Mouse (Mus musculus) spleen, embryonic (tissue): ENCODE measurements at regions not wholly inside any gene's neighbourhood (a gene's known extent, or its start where the extent isn't known, plus 50 kb on each side); places are given as distances from the start of the nearest gene placed in this dataset.

ENCODE experiments used
- CTCF ChIA-PET: fragments of 350-600 bp; sonication (Branson Sonifier 250); formaldehyde crosslinking; loops from one replicate; lab custom pipeline; 2022; lab: Charles Lee

- CTCF ChIA-PET: interaction anchor here (0.7 kb wide), 1 partner anchor 72 kb away, joined by 3 read pairs; no protein-coding TSS in a partner anchor
Measured at GRCm38 (mm10) chr9:118404867-118405266, 73.1 kb upstream of the Eomes start.

GRCm38 (mm10) chr9:118405926-118406518 lies 72.0 kb upstream of the Eomes start:
- CTCF ChIA-PET: interaction anchor here (0.7 kb wide), 1 partner anchor 71 kb away, joined by 3 read pairs; no protein-coding TSS in a partner anchor

GRCm38 (mm10) chr9:118416032-118416431 lies 62.0 kb upstream of the Eomes start:
- CTCF ChIA-PET: no interaction called here

GRCm38 (mm10) chr9:118416475-118416874 lies 61.5 kb upstream of the Eomes start:
- CTCF ChIA-PET: no interaction called here

GRCm38 (mm10) chr9:118424344-118424743 lies 53.7 kb upstream of the Eomes start:
- CTCF ChIA-PET: no interaction called here
